Mouse (Mus musculus) adrenal gland, postnatal 0 days (tissue): Measurements from ENCODE around the gene Klrg2. TPM values are rescaled to one million over a fixed set of nuclear protein-coding genes. Genes with fewer than 3 reads are reported as not detected.

Experiments
- polyA plus RNA-seq: library from polyadenylated mRNA; unstranded; fragments of >200 nt; fragmentation: Nextera tagmentation; extraction: Ambion mirVana; gene quantifications from 2 replicates; pipeline ENCODE4 v1.2.1, GENCODE M21; 2015

Gene Klrg2
- polyA plus RNA-seq: 0.25 and 1.6 TPM in 2 replicates

GRCm38 (mm10) chr6:38636852-38637618, at the start of gene Klrg2:
Gene Klrg2 (minus strand): TSS chr6:38637242.

GRCm38 (mm10) chr6:38662714-38663615, 25.9 kb upstream of the Klrg2 start, which contains the start of gene Clec2l:
Gene Clec2l (plus strand): TSS chr6:38663069.

Other genes with a start within 250 kb of the Klrg2 start
- gene Ubn2, start 203.3 kb downstream of the Klrg2 start, polyA plus RNA-seq: 8.7 and 10.1 TPM in 2 replicates
- 190 and 246 TPM in 2 replicates for gene Fmc1, start 103.7 kb downstream of the Klrg2 start, polyA plus RNA-seq
- 20.1 and 44.8 TPM in 2 replicates for gene Luc7l2, start 85.9 kb downstream of the Klrg2 start, polyA plus RNA-seq
- 10.4 and 10.9 TPM in 2 replicates for gene Clec2l, start 25.8 kb upstream of the Klrg2 start, polyA plus RNA-seq
- 5.1 and 5.2 TPM in 2 replicates for gene Tbxas1, start 238.2 kb upstream of the Klrg2 start, polyA plus RNA-seq
- 15.1 and 18.9 TPM in 2 replicates for gene Hipk2, start 238.9 kb upstream of the Klrg2 start, polyA plus RNA-seq